Mouse (Mus musculus): ENCODE results near the gene Mrpl10.

Gene Mrpl10

DNA sequence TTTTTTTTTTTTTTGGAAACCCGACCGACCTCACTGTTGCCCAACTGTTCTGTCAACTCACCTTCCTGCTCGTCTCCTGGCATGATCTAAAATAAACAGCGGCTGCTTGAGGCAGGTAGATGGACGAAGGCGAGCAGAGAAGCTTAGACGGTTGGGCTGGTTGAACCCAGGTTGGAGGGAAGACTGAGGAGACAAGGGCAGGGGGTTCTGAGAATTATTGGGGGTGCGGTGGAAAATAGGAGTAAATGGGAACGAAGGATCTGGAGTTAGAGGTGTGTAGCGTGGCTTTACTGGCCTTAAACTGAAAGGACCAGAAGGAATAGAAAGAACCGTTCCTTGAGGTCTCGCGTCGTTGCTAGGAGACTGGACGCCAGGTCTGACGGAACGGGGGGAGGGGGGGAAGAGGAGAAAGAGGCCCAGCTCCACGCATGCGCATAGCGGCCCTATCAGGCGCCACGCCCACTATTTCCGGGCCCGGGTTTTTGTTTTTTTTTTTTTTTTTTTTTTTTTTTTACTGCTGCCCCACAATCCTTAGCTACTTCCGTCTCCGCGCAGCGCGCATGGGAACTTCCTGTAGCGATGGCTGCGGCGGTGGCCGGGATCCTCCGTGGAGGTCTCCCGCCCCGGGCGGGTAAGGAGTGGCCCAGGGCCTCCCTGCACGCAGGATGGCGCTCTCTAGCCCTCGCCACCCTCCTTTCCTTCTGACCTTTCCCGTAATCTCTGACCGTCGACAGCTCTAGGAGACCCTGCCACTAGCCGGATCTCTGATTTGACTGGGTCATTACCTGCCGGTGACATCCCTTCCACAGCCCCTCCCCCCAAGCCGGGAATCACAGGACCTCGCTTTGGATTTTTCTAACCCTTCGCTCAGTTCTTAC, at the start of gene Mrpl10, which contains the start of gene Lrrc46:
TSS of gene Mrpl10 (plus strand) at position 539 of the 878 bp plus-strand sequence.
TSS of gene Lrrc46 (minus strand) at position 386 of the 878 bp plus-strand sequence.
- DNase-seq (ENCODE audit: low spot score in 2 of 2) = peak; percentile 84

DNA sequence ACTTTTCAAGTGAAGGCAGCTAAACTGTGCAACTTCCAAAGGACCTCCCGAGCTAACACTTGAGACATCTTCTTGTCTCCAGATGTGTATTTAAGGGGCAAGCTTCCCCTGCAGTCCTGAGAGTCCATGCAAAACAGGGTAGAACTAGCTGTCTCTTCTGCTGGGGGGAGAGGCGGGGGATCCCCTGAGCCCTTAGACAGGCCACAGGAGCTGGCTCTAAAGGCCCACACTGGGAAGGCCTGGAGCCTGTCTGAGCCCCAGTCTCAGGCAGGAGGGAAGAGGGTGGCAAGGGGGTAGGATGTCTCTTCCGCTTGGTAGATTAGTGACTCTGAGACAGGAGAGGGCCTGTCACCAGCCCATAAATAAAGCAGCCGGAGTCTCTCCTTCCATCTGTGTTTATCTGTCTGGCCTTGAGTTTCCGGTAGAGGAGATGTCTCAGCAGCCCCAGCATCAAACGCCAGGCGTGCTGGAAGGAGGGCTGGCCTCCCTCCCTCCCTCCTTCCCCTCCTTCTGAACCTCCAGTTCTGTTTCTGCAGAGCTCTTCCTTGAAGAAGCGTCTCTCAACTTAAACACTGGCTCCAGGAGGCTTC, 48.5 kb upstream of the Mrpl10 start:
- no peak for DNase-seq (ENCODE audit: low spot score in 2 of 2)

DNA sequence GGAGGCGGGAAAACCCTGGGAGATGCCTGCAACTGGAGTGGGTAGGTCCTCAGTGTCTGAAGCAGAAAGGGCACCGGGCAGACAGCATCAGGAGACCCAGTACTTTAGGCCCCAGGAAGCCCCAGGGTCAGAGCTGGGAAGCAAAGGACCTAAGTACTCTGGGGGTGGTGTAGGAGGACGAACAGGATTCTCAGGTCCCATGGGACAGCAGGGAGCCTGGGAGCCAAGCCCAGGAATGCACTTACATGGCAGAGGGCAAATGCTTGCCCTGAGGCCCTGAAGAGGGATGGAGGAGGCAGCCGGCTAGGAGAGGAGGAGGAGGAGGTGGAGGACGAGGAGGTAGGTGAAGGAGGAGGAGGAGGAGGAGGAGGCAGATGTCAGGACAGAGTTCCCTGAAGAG, 46.3 kb upstream of the Mrpl10 start:
- no peak for DNase-seq (ENCODE audit: low spot score in 2 of 2)

DNA sequence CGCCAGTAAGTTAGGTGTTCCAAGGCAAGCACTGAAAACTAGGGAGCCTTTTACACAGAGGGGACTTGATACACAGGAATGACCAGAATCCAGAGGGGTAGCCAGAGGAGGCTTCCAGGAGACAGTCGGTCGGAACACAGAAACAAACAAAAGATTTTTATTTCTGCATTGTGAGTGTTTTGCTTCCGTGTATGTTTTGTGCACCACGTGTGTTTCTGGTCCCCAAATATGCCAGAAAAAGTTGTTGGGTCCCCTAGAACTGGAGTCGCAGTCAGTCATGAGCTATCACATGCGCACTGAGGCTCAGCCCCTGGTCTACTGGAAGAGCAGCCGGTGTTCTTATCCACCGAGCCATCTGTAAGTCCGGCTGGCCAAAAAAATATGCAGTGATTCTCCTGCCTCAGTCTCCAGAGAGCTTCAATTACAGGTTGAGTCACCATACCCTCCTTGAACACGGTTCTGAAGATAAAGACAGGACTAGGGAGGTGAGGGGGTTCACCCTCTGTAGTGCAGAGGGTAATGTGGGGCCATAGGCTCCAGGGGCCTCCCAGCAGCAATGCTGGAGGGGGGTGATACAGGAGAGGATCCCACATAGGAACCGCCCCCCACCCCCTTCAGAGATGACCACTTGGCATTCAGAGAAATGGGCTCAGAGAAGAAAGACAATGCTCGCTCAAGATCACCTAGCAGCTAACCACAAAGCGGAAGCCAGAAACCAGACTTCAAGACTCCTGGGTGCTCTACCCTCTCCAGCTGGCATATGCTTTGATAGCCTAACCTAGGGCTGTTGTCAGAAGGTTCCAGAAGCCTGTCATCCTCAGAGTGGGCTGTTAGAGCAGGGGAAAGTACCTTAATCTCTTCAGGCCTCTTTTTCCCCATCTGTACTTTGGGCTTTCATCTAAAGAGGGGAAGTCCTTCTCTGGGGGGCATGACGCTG, 45.3 kb upstream of the Mrpl10 start:
- peak; percentile 72 to 73 for DNase-seq (ENCODE audit: low spot score in 2 of 2)

DNA sequence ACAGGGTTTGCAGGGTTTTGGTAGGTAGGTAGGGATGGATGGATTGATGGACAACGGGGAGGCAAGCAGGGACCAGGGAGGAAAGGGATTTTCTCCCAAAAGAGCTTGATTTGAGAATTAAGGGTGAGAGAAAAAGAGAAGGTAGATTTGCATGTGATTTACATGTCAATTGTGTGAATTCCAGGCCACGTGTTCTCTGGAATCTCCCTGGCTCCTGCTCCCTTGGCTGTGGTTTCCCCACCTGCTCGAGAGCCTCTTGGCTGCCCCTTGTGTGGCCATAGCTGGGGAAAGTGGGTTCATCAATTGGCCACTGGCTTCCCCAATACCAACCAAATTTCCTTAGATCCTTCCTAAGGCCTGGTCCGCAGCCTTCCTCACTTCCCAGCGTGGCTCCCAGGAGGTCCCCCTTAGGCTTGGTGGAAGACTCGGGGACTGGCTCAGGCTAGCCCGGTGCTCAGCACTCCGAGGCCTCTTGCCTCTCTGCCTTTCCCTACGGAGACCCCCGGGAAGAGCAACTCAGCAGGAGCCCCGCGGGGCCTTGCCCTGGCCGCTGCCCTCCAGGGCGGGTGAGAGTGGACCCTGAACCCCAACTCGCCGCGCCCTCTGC, 44.5 kb upstream of the Mrpl10 start:
- DNase-seq (ENCODE audit: low spot score in 2 of 2) = no peak

DNA sequence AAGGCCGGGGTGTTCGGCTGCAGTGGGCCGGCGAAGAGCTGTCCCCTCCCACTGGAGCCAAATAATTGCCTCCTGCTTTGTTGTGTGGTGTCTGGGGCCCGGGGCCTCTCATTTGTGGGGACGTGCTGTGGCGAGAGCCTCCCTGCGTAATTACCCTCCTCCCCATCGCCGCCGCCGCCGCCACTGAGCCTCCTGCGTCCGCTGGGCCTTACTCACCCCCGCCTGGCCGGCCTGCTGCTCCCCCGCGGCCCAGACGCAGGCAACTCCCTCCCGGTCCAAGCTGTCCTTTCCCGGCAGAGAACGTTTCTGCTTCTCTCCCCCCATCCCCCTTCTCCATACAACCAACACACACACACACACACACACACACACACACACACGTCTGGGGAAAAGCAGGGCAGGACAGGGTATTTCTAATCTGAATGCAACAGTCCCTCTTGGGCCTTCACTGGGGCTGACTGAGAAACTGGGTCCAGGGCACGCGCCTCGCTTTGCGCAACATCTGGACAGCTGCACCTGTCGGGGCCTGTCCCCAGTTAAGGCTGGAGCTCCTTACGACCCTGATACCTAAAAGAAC, 43.9 kb upstream of the Mrpl10 start:
- DNase-seq (ENCODE audit: low spot score in 2 of 2) = no peak

DNA sequence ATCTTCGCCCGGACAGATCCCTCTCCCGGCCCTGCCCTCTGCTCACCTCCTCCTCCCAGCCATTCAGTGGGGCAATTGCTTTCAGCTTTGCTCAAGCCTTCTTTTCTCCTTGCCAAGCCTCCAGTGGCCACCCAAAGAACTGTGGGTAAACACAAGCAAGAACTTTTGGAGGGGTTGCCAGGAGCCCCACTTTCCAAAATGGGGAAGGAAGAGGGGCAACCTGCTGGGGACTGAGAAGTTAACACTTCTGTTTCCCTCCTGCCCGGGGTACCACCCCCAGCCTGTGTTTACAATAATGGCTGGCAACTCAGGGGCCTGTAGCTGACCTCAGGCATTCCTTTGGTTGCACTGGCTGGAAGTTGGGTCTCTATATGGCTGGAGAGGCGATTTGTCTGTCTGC, 38.2 kb upstream of the Mrpl10 start:
- no peak for DNase-seq (ENCODE audit: low spot score in 2 of 2)

DNA sequence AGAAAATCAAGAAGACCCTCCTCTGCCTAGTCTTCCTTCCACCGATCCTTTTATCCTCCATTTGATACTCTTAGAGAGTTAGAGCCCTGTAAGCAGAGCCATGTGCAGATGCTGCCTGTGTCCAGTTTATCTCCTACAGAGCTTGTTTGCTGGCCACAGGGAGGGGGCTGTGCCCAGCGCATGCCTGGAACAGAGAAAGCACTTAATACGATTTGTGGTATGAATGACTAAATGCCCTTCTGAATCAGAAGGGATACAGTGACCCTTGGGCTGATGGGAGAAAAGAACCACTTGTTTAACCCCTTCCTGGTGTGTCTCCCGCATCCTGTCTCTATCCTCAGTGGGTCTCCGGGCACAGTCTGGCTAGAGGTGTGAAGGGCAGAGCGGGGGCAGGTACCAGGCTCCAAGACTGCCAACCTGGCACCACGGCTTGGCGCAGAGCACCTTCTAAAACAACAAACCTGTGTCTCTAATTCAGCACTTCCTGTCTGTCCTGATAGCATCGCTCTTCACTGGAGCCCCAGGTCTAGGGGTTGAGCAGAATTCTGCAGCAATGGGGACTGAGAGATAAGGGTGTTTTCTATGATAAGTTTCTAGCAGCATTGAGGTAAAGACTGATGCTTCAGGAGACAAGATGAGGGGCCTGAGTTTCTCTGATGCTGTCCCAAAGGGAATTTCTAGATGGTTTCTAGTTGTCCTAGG, 34.1 kb upstream of the Mrpl10 start:
- DNase-seq (ENCODE audit: low spot score in 2 of 2) = no peak

DNA sequence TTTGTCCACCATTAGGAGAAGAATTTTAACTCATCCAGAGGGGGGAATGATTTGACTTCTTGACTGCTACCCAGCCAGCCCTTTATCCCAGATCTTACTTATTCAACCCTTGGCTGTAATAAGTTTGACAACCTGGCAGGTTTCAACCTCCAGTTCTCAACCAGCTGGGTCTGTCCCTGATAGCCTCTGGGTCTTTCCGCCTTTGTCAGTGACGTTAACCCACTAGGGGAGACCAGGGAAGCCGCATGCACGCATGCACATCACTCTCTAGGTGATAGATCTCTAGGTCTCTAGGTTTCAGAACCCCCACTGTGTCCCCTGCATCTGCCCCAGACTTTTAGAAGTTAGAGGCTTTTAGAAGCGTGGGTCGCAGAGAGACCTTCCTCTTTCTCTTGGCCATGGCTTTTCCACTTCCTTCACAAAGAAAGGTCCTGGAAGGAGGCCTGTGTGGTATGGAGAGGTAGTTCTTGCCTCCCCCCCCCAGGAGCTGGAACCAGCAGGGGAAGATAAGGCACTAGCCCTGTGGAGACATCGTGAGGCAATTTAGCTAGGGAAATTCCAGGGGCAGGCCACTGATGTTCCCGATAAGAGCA, 32.1 kb upstream of the Mrpl10 start:
- DNase-seq (ENCODE audit: low spot score in 2 of 2) = no peak

DNA sequence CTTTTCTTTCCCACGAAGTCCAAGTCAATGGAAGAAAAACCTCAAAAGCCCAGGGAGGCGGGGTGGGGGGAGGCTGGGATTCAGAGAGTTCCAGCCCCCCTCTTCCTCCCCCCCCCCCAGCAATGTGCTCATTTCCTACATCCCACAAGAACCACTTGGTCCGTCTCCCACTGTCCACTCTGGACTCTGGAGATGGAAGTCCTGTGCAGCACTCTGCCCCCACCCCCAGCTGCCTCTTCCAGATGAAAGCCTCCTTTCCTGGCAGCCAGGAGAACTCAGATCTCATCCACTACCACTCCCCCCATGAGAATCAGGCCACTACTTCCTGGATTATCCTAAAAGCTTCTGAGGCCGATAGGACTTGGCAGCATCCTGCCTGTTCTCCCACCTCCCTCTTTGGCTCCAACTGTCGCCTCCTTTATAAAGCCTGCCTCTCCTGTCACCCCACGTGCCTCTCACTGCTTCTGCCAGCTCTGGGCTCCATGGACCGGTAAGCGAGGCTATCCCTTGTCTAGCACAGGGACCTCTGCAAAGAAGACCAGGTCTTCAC, 28.2 kb upstream of the Mrpl10 start, which contains the start of gene Sp6:
TSS of gene Sp6 (plus strand) at position 274 of the 550 bp plus-strand sequence.
- no peak for DNase-seq (ENCODE audit: low spot score in 2 of 2)

DNA sequence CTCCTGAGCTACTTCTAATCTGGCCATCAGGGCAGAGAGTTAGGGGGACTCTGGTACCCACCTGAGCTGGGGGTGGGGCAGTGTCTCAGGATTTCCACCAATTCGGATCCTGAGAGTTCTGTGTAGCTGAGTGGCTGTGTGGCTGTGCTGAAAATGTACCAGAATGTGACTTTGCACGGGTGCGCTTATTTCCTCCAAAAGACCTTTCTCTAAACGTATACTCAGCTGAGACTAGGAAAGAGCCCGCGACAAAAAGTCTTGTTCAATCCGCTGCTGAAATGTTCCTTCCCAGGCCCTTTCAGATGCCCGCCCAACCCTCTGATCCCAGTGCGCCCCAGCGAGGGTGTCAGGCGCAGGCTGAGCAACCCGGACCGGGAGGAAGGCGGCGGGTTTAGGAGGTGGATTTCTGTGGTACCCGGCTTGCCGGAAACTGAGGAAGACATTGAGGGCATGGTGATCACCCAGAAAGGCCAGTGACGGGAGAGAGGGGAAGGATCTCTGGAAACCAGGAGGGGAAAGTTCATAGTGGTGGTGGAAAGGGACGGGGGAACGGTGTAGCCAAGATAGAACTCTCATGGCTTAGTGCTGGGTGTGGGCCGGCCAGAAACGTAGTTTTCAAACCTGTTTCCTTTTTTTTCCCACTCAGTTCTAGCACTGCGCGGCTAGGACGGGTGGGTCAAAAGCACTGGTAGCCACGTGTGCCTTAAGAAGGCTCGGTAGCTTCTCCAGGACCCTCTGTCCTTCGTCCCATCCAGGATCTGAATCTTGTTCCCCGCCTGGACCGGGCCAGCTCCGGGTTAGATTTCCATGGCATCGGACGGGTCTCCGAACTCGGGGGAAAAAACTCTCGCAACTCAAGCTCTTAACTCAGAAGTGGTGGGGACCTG, 23.4 kb upstream of the Mrpl10 start:
- DNase-seq (ENCODE audit: low spot score in 2 of 2) = no peak

DNA sequence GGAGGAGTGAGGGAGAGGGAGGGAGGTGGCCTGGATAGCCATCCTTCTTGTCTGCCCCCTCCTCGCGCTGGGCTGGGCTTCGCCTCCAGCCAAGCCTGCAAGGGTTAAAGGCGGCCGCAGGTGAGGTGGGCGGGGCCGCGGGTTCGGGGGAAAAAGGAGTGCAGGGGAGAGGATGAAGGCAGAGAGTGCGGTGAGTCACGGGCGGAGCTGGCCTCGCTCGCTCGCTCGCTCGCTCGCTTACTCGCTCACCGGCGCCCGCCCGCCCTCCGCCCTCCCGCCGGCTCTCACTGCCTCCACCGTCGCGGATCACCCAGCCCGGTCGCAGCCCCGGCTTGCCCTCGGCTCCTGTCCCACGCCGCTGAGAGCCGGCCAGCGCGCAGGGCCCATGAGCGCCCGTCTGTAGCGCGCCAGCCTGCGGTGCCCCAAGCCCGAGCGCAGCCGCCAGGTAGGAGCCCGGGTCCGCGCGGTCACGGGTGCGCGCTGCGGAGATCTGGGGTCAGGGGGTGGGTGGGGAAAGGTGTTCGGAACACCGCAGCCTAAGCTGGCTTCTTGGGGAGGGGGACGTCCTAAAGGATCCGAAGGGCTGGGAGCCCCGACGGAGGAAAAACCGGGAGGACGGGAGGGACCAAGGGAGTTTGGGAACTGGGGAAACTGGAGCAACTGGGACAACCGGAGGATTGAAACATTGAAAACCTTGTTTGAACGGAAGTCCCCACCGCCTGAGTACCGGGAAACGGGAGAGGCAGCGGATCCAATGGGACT, 22.6 kb upstream of the Mrpl10 start:
- DNase-seq (ENCODE audit: low spot score in 2 of 2) = peak in 1 of 2 experiments; percentile 21

DNA sequence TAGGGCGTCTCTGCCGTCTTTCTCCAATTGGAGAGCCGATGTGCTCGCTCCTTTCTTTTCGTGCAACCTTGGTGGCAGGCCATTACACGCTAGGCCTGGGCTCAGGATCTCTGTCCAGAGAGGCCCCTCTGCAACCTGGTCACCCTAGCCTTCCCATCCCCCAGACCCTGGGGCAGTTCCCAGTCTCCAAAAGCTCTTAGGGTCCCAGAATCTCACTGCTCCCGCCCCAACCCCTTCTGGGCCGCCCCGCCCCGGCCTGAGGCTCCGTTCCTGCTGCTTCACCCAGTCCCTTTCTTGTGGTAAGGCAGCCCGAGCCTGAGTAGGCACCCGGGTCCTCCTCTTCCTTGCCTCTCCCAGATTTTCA, 22.0 kb upstream of the Mrpl10 start:
- DNase-seq (ENCODE audit: low spot score in 2 of 2) = no peak

DNA sequence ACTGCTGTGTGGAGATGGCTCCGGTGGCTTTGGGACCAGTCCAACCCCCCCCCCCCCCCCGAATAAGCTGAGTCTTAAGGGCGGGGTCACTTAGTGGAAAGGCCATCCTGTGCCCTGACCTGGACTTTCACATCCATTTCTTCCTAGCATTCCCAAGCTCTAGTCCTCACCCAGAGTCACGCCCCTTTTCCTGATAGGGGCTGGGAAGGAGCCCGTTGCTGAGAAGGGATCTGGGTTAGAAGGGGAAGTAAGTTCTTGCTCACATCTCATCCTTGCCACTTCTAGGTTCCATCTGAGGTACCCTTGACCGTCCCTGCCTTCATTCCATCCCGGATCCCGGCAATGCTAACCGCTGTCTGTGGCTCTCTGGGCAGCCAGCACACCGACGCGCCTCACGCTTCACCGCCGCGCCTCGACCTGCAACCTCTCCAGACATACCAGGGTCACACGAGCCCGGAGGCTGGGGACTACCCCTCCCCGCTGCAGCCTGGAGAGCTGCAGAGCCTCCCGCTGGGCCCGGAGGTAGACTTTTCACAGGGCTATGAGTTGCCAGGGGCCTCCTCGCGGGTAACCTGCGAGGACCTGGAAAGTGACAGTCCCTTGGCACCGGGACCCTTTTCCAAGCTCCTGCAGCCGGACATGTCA, 20.1 kb upstream of the Mrpl10 start:
- no peak for DNase-seq (ENCODE audit: low spot score in 2 of 2)

DNA sequence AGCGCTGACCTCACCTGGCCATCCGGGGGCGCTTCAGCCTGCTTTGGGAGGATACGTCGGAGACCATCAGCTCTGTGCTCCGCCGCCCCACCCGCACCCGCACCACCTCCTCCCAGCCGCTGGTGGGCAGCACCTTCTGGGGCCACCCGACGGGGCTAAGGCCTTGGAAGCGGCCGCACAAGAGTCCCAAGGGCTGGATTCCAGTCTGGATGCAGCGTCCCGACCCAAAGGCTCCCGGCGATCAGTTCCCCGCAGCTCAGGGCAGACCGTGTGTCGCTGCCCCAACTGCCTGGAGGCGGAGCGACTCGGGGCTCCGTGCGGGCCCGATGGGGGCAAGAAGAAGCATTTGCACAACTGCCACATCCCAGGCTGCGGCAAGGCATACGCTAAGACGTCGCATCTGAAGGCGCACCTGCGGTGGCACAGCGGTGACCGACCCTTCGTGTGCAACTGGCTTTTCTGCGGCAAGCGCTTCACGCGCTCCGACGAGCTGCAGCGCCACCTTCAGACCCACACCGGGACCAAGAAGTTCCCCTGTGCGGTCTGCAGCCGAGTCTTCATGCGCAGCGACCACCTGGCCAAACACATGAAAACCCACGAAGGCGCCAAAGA, 19.4 kb upstream of the Mrpl10 start:
- peak; percentile 73 for DNase-seq (ENCODE audit: low spot score in 2 of 2)

DNA sequence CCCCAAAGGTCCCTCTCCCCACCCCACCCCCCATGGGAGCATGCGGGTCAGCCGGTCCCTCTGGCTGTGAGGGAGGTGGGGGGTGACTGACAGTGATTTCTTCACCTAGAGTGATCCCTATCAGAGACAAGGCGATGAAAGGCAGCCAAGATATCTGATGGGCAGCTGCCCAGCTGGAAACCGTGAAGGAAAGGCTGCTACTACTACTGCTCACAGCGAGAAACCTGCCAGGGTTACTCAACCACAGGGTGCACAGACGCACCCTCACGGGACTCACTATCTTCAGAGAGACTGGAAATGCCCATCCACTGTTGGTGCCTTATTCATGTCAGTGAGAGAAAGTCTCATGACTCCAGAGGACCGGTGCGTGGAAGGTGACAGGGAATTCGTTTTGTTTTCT, 16.4 kb upstream of the Mrpl10 start:
- no peak for DNase-seq (ENCODE audit: low spot score in 2 of 2)

DNA sequence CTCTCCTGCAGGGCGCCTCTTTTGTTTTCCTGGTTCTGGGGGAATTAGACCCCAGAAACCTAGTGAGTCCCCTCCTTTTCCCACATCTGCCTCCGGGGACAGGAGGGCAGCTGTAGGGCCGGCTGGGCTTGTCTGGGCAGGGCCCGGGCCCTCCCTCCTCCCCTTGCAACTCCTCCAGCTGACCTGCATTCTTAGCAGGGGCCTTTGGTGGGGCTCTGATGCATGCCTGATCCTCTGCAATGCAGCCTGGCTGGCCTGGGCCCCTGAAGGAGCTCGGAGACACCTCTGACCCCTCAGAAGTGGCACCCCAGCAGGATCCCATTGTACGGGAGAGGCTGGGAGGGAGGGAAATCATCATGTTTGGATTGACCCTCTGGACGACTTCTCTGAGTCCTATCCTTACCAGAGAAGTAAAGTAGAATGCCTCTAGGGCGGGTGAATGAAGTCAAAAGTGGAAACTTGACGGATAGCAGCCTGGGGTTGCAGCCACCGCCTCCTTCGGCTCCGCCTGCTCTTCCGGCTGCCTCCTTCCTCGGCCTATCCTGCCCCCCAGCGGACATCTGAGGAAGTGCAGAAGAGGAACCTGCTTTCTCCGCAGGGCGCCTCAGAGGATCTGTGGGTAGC, 15.5 kb upstream of the Mrpl10 start:
- DNase-seq (ENCODE audit: low spot score in 2 of 2) = peak; percentile 86 to 88

Measured in spleen, postnatal 36 days (tissue).